Mouse (Mus musculus): ENCODE measurements at regions not wholly inside any gene's neighbourhood (a gene's known extent, or its start where the extent isn't known, plus 50 kb on each side); places are given as distances from the start of the nearest gene placed in this dataset.
A peak's percentile ranks its signal among the peaks of the same experiment; 100 is the strongest.

GRCm38 (mm10) chr6:51175616-51176590 is 256.6 kb upstream of the Nfe2l3 start:
- Histone ChIP-seq H3K79me2 (replicated peaks; ENCODE audit: control insufficient read depth, extremely low read depth, insufficient read depth, poor library complexity, severe bottlenecking) (no peaks in the 10 kb centered on the region), H3K27ac (ENCODE audit: insufficient read depth, low read depth) (no peak overlapping the region), H3K9me3 (replicated peaks; ENCODE audit: low read length) (no peaks in the 10 kb centered on the region), H3K36me3 (replicated peaks in 1 of 2; ENCODE audit: control insufficient read depth in 1 of 2, insufficient read depth in 1 of 2, low read length in 1 of 2) (no peaks in the 10 kb centered on the region), H3K27me3 (replicated peaks) (peaks cover 19% of the 10 kb centered on the region), H3K4me1 (ENCODE audit: control insufficient read depth in 1 of 2, insufficient read depth in 2 of 2) (peaks cover 2 to 16% of the 10 kb centered on the region in 2 experiments), H3K4me2 (ENCODE audit: insufficient read depth, low read depth, poor library complexity, severe bottlenecking) (peak overlapping the region; percentile 56), H3K9ac (ENCODE audit: insufficient read depth, low read depth) (no peak overlapping the region; the same call in 1 of the 2 replicates), H3K4me3 (replicated peaks in 1 of 3; ENCODE audit: low read depth in 2 of 3, low read length in 2 of 3, poor library complexity in 1 of 3) (no peak overlapping the region)
- DNase-seq (ENCODE audit: extremely low read depth): no peak
- dilution Hi-C loops (cut with MboI; ENCODE audit: extremely low pct_ligation_motif_present, extremely low pct_unique_long_range_greater_than_20kb, low sequenced_read_pairs) (no loop called here), in situ Hi-C loops (cut with MboI; ENCODE audit: low pct_ligation_motif_present, low pct_unique_long_range_greater_than_20kb, low sequenced_read_pairs) (loop anchor here (10.0 kb wide), 1 partner anchor 491 kb away; no protein-coding TSS in a partner anchor)
- TF ChIP-seq EP300 (IDR thresholded peaks at IDR 0.05; ENCODE audit: low read length): 0 out of 2 replicates have a peak, but pooled peaks have one; percentile 5
- no peak for TF ChIP-seq NRF1 (IDR thresholded peaks at IDR 0.05; ENCODE audit: low read depth, low read length)

DNA sequence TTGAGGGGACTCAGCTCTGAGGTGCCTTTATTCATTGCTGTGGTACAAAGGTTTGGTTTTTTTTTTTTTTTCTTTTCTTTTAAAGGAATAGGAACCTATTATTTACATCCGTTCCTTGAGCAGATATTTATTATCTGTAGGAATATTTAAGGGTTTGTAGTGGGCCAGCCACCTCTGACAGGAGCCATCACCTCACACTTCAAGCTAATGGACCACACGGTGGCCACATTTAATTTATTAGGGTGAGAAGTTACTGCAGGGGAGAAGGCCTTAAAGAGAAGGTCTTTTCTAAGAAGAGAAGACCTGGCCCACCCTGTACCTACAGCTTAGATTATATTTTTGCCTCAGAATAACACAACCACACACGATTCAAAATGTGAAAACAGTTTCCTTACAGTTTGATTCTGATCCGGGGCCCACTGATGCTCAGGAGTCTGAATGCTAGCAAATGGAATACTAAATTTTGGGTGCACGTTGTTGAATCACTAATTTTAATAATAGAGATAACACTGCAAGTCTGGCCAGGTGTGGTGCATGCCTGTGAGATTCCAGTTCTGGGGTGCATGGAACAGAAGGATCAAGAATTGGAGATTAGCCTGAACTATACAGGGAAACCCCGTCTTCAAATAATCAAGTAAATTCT is 255.6 kb upstream of the Nfe2l3 start:
- H3K9ac ChIP-seq (ENCODE audit: insufficient read depth, low read depth): no peak overlapping the region; the same call in 1 of the 2 replicates
- peak overlapping the region; percentile 40; the same call in 1 of the 2 replicates for H3K4me2 ChIP-seq (ENCODE audit: insufficient read depth, low read depth, poor library complexity, severe bottlenecking)
- no peaks in the 10 kb centered on the region for H3K36me3 ChIP-seq (replicated peaks in 1 of 2; ENCODE audit: control insufficient read depth in 1 of 2, insufficient read depth in 1 of 2, low read length in 1 of 2)
- DNase-seq (ENCODE audit: extremely low read depth): no peak
- no peak overlapping the region for H3K27ac ChIP-seq (ENCODE audit: insufficient read depth, low read depth)
- no peak overlapping the region for H3K4me3 ChIP-seq (replicated peaks in 1 of 3; ENCODE audit: low read depth in 2 of 3, low read length in 2 of 3, poor library complexity in 1 of 3)
- H3K27me3 ChIP-seq (replicated peaks): peaks cover 29% of the 10 kb centered on the region
- TF ChIP-seq USF2 (conservative IDR thresholded peaks at IDR 0.05; ENCODE audit: low read depth, low read length) (no peak), ELF1 (IDR thresholded peaks at IDR 0.05; ENCODE audit: low read depth, low read length) (no peak), MAZ (IDR thresholded peaks at IDR 0.05; ENCODE audit: low read depth, low read length) (no peak), JUN (IDR thresholded peaks at IDR 0.05; ENCODE audit: insufficient read depth, low read depth, low read length) (no peak), EP300 (IDR thresholded peaks at IDR 0.05; ENCODE audit: low read length) (no peak), PAX5 (IDR thresholded peaks at IDR 0.05; ENCODE audit: low read length) (no peak), ZMIZ1 (IDR thresholded peaks at IDR 0.05; ENCODE audit: low read depth, low read length) (no peak), TBP (conservative IDR thresholded peaks at IDR 0.05; ENCODE audit: low read depth, low read length) (no peak), NRF1 (IDR thresholded peaks at IDR 0.05; ENCODE audit: low read depth, low read length) (no peak), IRF4 (IDR thresholded peaks at IDR 0.05; ENCODE audit: low read depth, low read length) (no peak), POLR2A (IDR thresholded peaks at IDR 0.05; ENCODE audit: low read depth, low read length) (no peak), MXI1 (IDR thresholded peaks at IDR 0.05; ENCODE audit: low read depth, low read length) (no peak), ZC3H11A (IDR thresholded peaks at IDR 0.05; ENCODE audit: low read depth, low read length) (no peak)
- in situ Hi-C loops (cut with MboI; ENCODE audit: low pct_ligation_motif_present, low pct_unique_long_range_greater_than_20kb, low sequenced_read_pairs): loop anchor here (10.0 kb wide), 1 partner anchor 492 kb away; no protein-coding TSS in a partner anchor
- dilution Hi-C loops (cut with MboI; ENCODE audit: extremely low pct_ligation_motif_present, extremely low pct_unique_long_range_greater_than_20kb, low sequenced_read_pairs): no loop called here
- peaks cover 2 to 16% of the 10 kb centered on the region in 2 experiments for H3K4me1 ChIP-seq (ENCODE audit: control insufficient read depth in 1 of 2, insufficient read depth in 2 of 2)
- no peaks in the 10 kb centered on the region for H3K79me2 ChIP-seq (replicated peaks; ENCODE audit: control insufficient read depth, extremely low read depth, insufficient read depth, poor library complexity, severe bottlenecking)
- H3K9me3 ChIP-seq (replicated peaks; ENCODE audit: low read length): no peaks in the 10 kb centered on the region
